Mouse (Mus musculus) embryonic facial prominence, embryonic 10.5 days (tissue): ENCODE results near the gene Ptgdr. TPM values are rescaled to one million over a fixed set of nuclear protein-coding genes. Genes with fewer than 3 reads are reported as not detected.
"Not testable (repeated sequence)": the region's sequence is repeated elsewhere in the genome, so short reads cannot be mapped to it uniquely, and the experiment has no call there.

Experiments used
- DNase-seq: peaks from one replicate; pipeline ENCODE4 v3.0.0-alpha.2; 2017; ENCODE audit warnings: low spot score
- H3K27ac ChIP-seq: fragments of 300-500 bp; sonication (generic); replicated peaks from 2 replicates; pipeline ENCODE4 v1.5.1; 2016; ENCODE audit warnings: mild to moderate bottlenecking
- H3K27me3 ChIP-seq: fragments of 300-500 bp; sonication (generic); replicated peaks from 2 replicates; pipeline ENCODE4 v1.6.1; 2016; ENCODE audit warnings: low read depth, mild to moderate bottlenecking; ENCODE audit not compliant: poor library complexity, severe bottlenecking
- H3K36me3 ChIP-seq: fragments of 300-500 bp; sonication (generic); replicated peaks from 2 replicates; pipeline ENCODE4 v1.6.1; 2016; ENCODE audit warnings: mild to moderate bottlenecking, moderate library complexity
- H3K4me1 ChIP-seq: fragments of 300-500 bp; sonication (generic); 2 replicates; pipeline ENCODE4 v1.6.1; 2016
- H3K4me3 ChIP-seq: fragments of 300-500 bp; sonication (generic); 2 replicates; pipeline ENCODE4 v1.5.1; 2016; ENCODE audit warnings: mild to moderate bottlenecking, moderate library complexity
- H3K9me3 ChIP-seq: fragments of 300-500 bp; sonication (generic); 2 replicates; pipeline ENCODE4 v1.6.1; 2016; ENCODE audit warnings: mild to moderate bottlenecking
- WGBS: fragments of 180-500 bp; shearing (Covaris S2); methylation state at CpG from one replicate; pipeline ENCODE4 v1.1.7; 2016; 5-methylcytosine and 5-hydroxymethylcytosine counted together
- polyA plus RNA-seq: library from polyadenylated mRNA; unstranded; fragments of >200 nt; fragmentation: Nextera tagmentation; extraction: Ambion mirVana; gene quantifications from 2 replicates; pipeline ENCODE4 v1.2.1, GENCODE M21; 2016

The Ptgdr gene
- polyA plus RNA-seq, 1 experiment from 2014 or later = not detected

DNA sequence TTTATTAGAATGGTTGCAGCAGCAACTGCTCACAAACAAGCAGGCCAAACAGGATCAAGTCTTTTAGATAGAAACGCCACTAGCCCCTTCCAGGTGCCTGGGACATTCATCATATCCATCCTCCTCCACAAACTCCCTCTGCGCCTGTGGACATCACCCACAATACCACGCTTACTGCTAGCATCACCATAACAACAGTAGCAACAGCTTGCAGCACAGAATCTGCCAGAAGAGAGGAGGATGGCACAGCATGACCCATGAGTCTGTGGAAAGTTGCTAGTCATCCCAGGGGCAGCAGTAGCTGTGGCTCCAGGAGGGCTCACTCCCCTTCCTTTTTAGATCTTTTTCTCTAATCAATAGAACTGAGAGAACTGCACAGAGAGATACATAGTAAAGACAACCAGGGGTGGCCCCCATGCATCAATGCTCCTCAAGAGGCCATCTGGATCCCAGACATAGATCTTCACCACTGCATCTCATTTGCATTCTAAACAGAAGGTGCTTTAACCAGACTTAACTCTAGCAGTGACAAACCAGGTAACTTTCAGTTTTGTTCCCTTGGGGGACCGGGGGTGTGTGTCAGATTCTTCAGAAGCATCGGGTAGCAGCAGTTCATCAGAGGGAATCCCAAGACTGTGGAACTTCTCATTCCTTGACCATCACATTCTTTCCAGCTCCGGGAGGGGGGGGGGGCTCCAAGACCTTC, 12.5 kb downstream of the Ptgdr start:
- H3K4me1 ChIP-seq = peaks cover 8% of the 10 kb centered on the region
- H3K27ac ChIP-seq = no peak overlapping the region
- no peak for DNase-seq
- H3K36me3 ChIP-seq = no peaks in the 10 kb centered on the region
- no peaks in the 10 kb centered on the region for H3K27me3 ChIP-seq
- no peak overlapping the region for H3K4me3 ChIP-seq
- no peaks in the 10 kb centered on the region for H3K9me3 ChIP-seq
- 79% methylated on average over 6 of the region's 6 CpGs for whole genome bisulfite sequencing

DNA sequence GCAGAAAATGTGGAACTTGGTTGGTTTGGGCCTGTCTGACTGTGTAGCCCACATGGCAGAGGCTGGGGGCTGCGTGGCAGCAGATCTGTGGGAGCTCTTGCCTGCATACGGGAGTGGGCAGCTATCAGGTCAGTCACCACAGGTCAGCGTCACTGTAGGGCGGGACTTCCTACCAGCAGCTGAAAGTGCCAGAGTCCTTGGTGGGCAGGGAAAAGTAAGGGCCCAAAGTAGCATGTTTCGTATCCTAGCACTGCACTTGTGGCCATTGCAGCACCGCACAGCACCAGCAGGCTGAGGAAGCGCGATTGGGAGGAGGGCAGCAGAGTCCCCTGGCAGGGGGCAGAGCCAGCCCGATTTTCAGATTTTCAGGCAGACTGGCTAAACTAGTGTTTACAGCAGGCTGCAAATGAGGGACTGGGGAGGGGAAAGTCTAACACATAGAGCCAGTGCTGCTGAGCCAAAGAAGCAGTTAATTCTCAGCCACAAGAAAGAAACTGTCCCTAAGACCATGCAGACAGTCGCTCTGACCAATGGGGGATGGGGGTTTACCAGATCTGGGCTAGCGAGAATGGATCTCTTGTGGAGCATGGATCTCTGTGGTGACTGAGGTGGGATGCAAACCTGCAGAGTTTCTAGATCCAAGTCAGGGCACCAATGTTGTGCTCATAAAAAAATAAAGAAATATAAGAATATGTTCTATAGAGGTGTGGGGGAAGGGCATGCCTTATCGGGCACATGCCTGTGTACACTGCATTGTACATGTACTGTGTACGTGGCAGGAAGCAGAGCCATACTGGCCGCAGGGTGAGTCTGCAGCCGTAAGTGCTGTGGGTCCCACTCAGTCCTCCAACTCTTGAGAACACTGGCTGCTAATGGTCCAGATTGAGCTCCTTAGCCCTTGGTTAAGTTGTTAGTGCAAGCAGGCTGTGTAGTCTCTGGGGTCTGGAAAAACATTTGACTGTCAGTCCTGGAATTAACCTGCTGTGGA, 15.1 kb downstream of the Ptgdr start:
- Histone ChIP-seq H3K27me3 (no peaks in the 10 kb centered on the region), H3K4me1 (peaks cover 8% of the 10 kb centered on the region), H3K36me3 (no peaks in the 10 kb centered on the region), H3K9me3 (no peaks in the 10 kb centered on the region), H3K27ac (peak overlapping the region; percentile 40; the same call in 1 of the 2 replicates), H3K4me3 (peak overlapping the region; percentile 39)
- DNase-seq = peak; percentile 33
- 41% methylated on average over 15 of the region's 15 CpGs for WGBS

- Histone ChIP-seq H3K4me1 (peaks cover 2% of the 10 kb centered on the region), H3K9me3 (no peaks in the 10 kb centered on the region), H3K27ac (no peak overlapping the region), H3K4me3 (no peak overlapping the region), H3K36me3 (no peaks in the 10 kb centered on the region), H3K27me3 (no peaks in the 10 kb centered on the region)
- DNase-seq = no peak
- 53% methylated on average over 1 of the region's 1 CpGs for WGBS
Measured at GRCm38 (mm10) chr14:44838685-44839084, 20.5 kb downstream of the Ptgdr start.

GRCm38 (mm10) chr14:44835132-44835531, 24.0 kb downstream of the Ptgdr start:
- Histone ChIP-seq H3K27ac (no peak overlapping the region), H3K9me3 (no peaks in the 10 kb centered on the region), H3K36me3 (no peaks in the 10 kb centered on the region), H3K27me3 (no peaks in the 10 kb centered on the region), H3K4me3 (no peak overlapping the region), H3K4me1 (no peaks in the 10 kb centered on the region)
- WGBS = 87% methylated on average over 2 of the region's 2 CpGs
- no peak for DNase-seq

GRCm38 (mm10) chr14:44834134-44834533, 25.0 kb downstream of the Ptgdr start:
- not testable (repeated sequence) for H3K4me1 ChIP-seq, DNase-seq, H3K27ac ChIP-seq, H3K4me3 ChIP-seq, H3K36me3 ChIP-seq, H3K27me3 ChIP-seq, H3K9me3 ChIP-seq
- 56% methylated on average over 3 of the region's 3 CpGs for WGBS

GRCm38 (mm10) chr14:44833096-44833495, 26.1 kb downstream of the Ptgdr start:
- DNase-seq, H3K27ac ChIP-seq, H3K27me3 ChIP-seq, H3K9me3 ChIP-seq, H3K4me1 ChIP-seq, H3K4me3 ChIP-seq, H3K36me3 ChIP-seq: not testable (repeated sequence)
- 95% methylated on average over 4 of the region's 4 CpGs for WGBS

- no peaks in the 10 kb centered on the region for H3K27me3 ChIP-seq
- no peak for DNase-seq
- no peak overlapping the region for H3K4me3 ChIP-seq
- WGBS = 76% methylated on average over 4 of the region's 4 CpGs
- H3K27ac ChIP-seq = no peak overlapping the region
- no peaks in the 10 kb centered on the region for H3K9me3 ChIP-seq
- no peaks in the 10 kb centered on the region for H3K4me1 ChIP-seq
- no peaks in the 10 kb centered on the region for H3K36me3 ChIP-seq
Measured at GRCm38 (mm10) chr14:44827736-44828135, 31.4 kb downstream of the Ptgdr start.

DNA sequence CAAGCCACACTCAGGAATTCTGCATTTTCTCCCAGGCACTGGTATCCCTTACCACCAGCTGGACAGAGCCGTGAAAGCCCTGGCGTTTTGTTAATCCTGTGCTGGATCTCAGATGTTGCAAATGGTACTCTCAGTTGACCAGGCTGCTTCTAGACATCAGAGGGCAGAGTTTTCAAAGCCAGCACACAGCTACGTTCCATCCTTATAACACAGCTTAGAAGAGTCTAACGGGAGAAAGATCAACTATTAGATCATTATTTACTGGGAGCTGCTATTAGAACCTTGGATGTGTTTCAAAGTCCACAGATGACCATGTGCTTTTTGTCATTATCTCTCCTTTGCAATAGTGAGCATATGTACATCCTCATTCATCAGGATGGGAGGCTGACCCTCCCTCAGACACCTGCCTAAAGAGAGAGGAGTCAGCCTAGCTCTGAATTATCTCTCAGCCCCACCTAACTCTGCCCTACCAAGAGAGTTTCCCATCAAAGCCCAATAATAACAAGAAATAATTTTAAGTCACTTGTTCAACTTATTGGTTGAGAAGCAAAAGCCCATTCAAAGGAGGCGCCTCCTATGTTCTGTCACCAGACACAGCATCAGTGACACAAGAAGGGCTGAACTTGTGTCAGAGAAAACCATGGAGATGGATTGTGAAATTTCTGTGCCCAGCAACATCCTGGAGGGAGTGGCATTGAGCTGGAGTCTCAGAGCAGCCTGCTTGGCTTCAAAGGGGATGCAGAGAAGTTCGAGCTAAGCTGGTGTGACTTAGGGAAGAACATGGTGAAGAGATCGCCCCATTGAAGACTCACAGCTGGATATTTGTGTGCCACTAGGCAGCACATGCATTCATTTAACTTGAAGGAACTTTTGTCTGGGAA, 37.8 kb downstream of the Ptgdr start:
- H3K4me3 ChIP-seq = no peak overlapping the region
- WGBS = 81% methylated on average over 7 of the region's 7 CpGs

GRCm38 (mm10) chr14:44813152-44813551, 46.0 kb downstream of the Ptgdr start:
- not testable (repeated sequence) for H3K9me3 ChIP-seq, H3K4me3 ChIP-seq, H3K36me3 ChIP-seq, H3K27me3 ChIP-seq, H3K27ac ChIP-seq, H3K4me1 ChIP-seq, DNase-seq

More for the DNA sequence above, 37.8 kb downstream of the Ptgdr start:
- DNase-seq = no peak
- no peaks in the 10 kb centered on the region for H3K36me3 ChIP-seq
- H3K27ac ChIP-seq = no peak overlapping the region
- no peaks in the 10 kb centered on the region for H3K4me1 ChIP-seq
- no peaks in the 10 kb centered on the region for H3K27me3 ChIP-seq
- no peaks in the 10 kb centered on the region for H3K9me3 ChIP-seq

Other genes starting within 250 kb of the Ptgdr start
- gene Gm5624, start 231.4 kb downstream of the Ptgdr start, polyA plus RNA-seq = not detected in 2 replicates
- gene Gm8257, start 152.9 kb downstream of the Ptgdr start, polyA plus RNA-seq = not detected in 2 replicates
- gene Gm8267, start 109.0 kb downstream of the Ptgdr start, polyA plus RNA-seq = not detected in 2 replicates
- 0.04 and 0.08 TPM in 2 replicates for gene Ptger2, start 128.8 kb upstream of the Ptgdr start, polyA plus RNA-seq